Comparison of ENCODE assay signal across 9 mouse cellular contexts in the genomic region with DNA sequence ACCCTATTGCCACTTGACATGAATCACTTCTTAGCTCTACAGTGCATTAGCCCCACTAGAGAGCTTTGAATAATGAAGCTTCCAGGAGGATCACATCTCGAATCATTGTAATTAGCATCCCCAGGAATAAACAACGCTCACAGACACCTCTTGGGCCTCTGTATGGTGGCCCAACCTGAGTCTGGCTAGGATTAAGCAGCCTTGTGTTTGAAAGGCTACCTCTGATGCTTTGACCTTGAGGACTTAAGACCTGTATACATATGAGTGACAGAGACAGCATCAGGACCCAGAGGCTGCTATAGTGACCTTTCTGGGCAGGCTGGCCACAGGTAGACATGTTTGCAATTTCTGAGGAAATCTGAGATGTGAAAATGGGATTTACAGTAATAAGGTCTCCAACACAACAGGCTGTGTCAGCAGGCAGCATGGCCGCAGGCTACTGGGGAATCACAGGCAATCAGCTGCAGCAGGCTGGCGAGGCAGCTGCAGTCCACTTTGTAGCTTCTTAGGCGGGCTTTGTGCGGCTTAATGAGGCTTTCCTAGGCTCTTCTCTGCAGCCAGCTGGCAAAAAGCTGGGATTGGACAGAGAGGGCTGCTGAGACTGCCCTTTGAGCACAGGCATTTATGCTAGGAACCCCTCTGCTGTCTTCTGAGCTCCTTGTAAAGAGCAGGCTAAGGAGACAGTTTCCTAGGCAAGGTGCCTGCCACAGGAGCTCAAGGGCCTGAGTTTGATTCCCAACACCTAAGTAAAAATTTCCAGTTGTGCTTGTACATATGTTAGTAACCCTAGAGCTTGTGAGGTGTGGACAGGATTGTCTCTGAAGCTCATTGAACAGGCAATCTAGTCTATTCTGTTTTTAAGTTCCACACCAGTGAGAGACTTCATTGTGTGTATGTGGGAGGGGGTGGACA.
DNase-seq lines count a peak whose midpoint lies in the region; ATAC-seq lines count a peak whose summit lies in the region.
"Had no signal": no experiment of that assay in that cellular context is flagged by ENCODE, and none has a peak within 500 bp of the region (broad histone marks: within the 10 kb centered on the region; RNA-seq: fewer than 3 reads in every experiment).

No protein-coding gene starts in this region.

- no peaks in the 10 kb centered on the region for H3K36me3 ChIP-seq in forebrain, embryonic 13.5 days (ENCODE audit: poor library complexity, severe bottlenecking)
- H3K36me3 ChIP-seq in neural tube, embryonic 14.5 days (ENCODE audit: control insufficient read depth, insufficient read depth, low read length): no peaks in the 10 kb centered on the region
- H3K36me3 ChIP-seq: limb, embryonic 15.5 days had no signal

- no peak overlapping the region for H3K4me2 ChIP-seq in forebrain, embryonic 13.5 days
- H3K4me2 ChIP-seq in neural tube, embryonic 14.5 days (ENCODE audit: low read depth, low read length): no peak overlapping the region
- H3K4me2 ChIP-seq: limb, embryonic 15.5 days had no signal

- no peaks in the 10 kb centered on the region for H3K27me3 ChIP-seq in forebrain, embryonic 13.5 days
- no peaks in the 10 kb centered on the region for H3K27me3 ChIP-seq in neural tube, embryonic 14.5 days (ENCODE audit: control insufficient read depth, insufficient read depth, low read length)
- H3K27me3 ChIP-seq: limb, embryonic 15.5 days had no signal

- H3K4me3 ChIP-seq in forebrain, embryonic 13.5 days: no peak overlapping the region
- no peak overlapping the region for H3K4me3 ChIP-seq in neural tube, embryonic 14.5 days (ENCODE audit: low read depth, low read length)
- H3K4me3 ChIP-seq: limb, embryonic 15.5 days had no signal

- peaks cover 20% of the 10 kb centered on the region for H3K4me1 ChIP-seq in forebrain, embryonic 13.5 days
- 0 out of 2 replicates have a peak, but pooled peaks cover 7% of the 10 kb centered on the region for H3K4me1 ChIP-seq in neural tube, embryonic 14.5 days (ENCODE audit: control insufficient read depth, insufficient read depth, low read length)
- H3K4me1 ChIP-seq: limb, embryonic 15.5 days had no signal

- 6% methylated on average over 6 of the region's 6 CpGs for WGBS in forebrain, embryonic 13.5 days
- 22% methylated on average over 6 of the region's 6 CpGs for WGBS in neural tube, embryonic 14.5 days

- no peaks in the 10 kb centered on the region for H3K9me3 ChIP-seq in forebrain, embryonic 13.5 days (replicated peaks)
- H3K9me3 ChIP-seq in neural tube, embryonic 14.5 days (ENCODE audit: control insufficient read depth, low read length): no peaks in the 10 kb centered on the region
- H3K9me3 ChIP-seq: limb, embryonic 15.5 days had no signal

- peak; percentile 58 to 75 for DNase-seq in cerebellum, postnatal 10 days
- DNase-seq in layer of hippocampus, postnatal 36 days: peak; percentile 19 to 39
- DNase-seq in adrenal gland, adult 8-10 months: no peak
- no peak for DNase-seq in B cell, adult 2 months
- DNase-seq in ovary, postnatal 14 days (ENCODE audit: low spot score): no peak

- peak overlapping the region; percentile 74 for H3K27ac ChIP-seq in forebrain, embryonic 13.5 days
- peak overlapping the region; percentile 22; the same call in 1 of the 2 replicates for H3K27ac ChIP-seq in neural tube, embryonic 14.5 days (ENCODE audit: low read depth, low read length)
- H3K27ac ChIP-seq: limb, embryonic 15.5 days had no signal

- no peak overlapping the region for H3K9ac ChIP-seq in forebrain, embryonic 13.5 days
- no peak overlapping the region for H3K9ac ChIP-seq in neural tube, embryonic 14.5 days (replicated peaks; ENCODE audit: low read depth, low read length)
- H3K9ac ChIP-seq: limb, embryonic 15.5 days had no signal

- ATAC-seq in forebrain, embryonic 13.5 days: peak; percentile 76
- ATAC-seq in neural tube, embryonic 14.5 days (ENCODE audit: low read depth): peak; percentile 49; the same call in 1 of the 2 replicates
- ATAC-seq in erythroid progenitor cell, adult 5-6 weeks (replicated peaks; ENCODE audit: low FRiP score, poor library complexity, severe bottlenecking): no peak

Comparison
In these comparisons a context has a peak if more than half of its experiments do, and no peak if none do; other contexts are left out.
1. DNase-seq: peak in cerebellum, postnatal 10 days (2 of 2) and layer of hippocampus, postnatal 36 days (2 of 2); none in adrenal gland, adult 8-10 months (single experiment), B cell, adult 2 months (0 of 2) and ovary, postnatal 14 days (single experiment).